Mouse (Mus musculus): ENCODE measurements around the gene Rassf2. TPM values are rescaled to one million over a fixed set of nuclear protein-coding genes. Genes with fewer than 3 reads are reported as not detected.
A peak's percentile ranks its signal among the peaks of the same experiment; 100 is the strongest.

Rassf2 gene
- 32.0 and 37.8 TPM in 2 replicates for total RNA-seq (2014; rRNA removed)
- polyA plus RNA-seq (2015; fragmentation: Nextera tagmentation; extraction: Ambion mirVana): 15.9 and 16.7 TPM in 2 replicates

DNA sequence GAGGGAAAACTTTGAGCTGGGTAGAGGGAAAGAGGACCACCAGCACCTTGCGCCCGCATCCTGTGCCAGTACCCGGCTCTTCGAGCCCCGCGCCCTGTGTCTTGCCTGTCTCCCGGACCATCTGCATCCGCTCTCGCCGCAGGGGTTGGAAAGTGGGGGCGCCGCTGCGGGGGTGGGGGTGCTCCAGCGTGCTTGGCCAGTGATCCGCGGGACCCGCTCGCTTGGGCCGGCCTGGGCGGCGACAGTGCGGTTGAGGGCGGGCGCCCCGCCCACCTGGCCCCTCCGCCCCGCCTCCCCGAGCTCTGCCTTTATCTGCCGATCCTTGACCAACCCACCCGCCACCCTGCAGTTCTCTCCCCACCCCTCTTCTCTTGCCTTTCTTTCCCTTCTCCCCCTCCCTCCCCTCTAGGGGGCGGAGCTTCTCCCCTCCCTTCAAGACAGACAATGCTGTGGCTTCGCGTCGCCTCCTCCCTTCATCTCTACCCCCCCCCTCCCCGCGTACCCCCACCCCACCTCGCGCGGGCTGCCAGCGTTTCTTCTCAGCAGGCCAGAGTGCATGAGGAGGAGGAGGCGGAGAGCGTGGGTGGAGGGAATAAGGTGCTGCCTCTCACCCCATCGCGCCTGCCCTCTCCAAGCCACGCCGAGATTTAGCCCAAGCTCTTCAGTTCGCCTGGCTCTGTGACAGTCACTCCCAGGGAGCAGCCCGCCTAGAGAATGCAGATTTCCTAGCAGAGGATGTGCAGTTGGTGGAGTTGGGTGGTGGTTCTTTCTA is at the start of gene Rassf2:
TSS of gene Rassf2 (minus strand) at position 613 of the 772 bp plus-strand sequence.
- no peaks in the 10 kb centered on the region for H3K36me3 ChIP-seq (ENCODE audit: insufficient read depth, low read length)
- H3K4me3 ChIP-seq (ENCODE audit: low read depth, low read length): peak within 1 kb of the TSS; percentile 54
- H3K9ac ChIP-seq (replicated peaks; ENCODE audit: low read length, poor library complexity, severe bottlenecking): peak within 1 kb of the TSS; percentile 68
- 0% methylated on average over 33 of the region's 48 CpGs for WGBS
- H3K4me1 ChIP-seq (ENCODE audit: insufficient read depth, low read length): peaks cover 8% of the 10 kb centered on the region; the same call in 1 of the 2 replicates
- ATAC-seq (ENCODE audit: low FRiP score) (peak; percentile 86), DNase-seq (ENCODE audit: low spot score) (peak; percentile 95)
- no peaks in the 10 kb centered on the region for H3K27me3 ChIP-seq (ENCODE audit: insufficient read depth, low read length)
- H3K4me2 ChIP-seq (ENCODE audit: low read depth, low read length, poor library complexity, severe bottlenecking): peak within 1 kb of the TSS; percentile 93
- peak within 1 kb of the TSS; percentile 87 for H3K27ac ChIP-seq (ENCODE audit: low read depth, low read length)
- H3K9me3 ChIP-seq (ENCODE audit: low read length): no peaks in the 10 kb centered on the region
- TF ChIP-seq CTCF (IDR thresholded peaks at IDR 0.05): peak; percentile 45

DNA sequence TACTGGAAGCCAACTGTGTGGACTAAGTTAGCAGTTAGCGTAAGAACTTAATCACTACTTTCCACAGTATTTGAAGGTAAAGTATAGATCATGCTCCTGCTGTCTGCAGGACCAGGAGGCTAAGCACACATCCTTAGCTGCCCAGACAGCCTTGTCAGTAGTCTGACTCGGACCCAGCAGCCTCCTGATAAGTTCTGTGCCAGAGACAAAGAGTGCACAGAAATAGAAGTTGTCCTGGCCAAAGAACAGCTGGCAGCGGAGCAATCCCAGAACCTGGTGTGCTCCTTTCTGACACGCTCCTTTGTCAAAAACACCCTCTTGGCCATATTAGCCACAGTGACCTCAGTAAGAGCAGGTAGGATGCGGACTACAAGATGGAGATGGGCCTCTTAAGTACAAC is 49.1 kb upstream of the Rassf2 start:
- TF ChIP-seq CTCF (IDR thresholded peaks at IDR 0.05): no peak
- H3K27ac ChIP-seq (ENCODE audit: low read depth, low read length): no peak overlapping the region
- ATAC-seq (ENCODE audit: low FRiP score): no peak
- H3K4me3 ChIP-seq (ENCODE audit: low read depth, low read length): no peak overlapping the region
- no peaks in the 10 kb centered on the region for H3K4me1 ChIP-seq (ENCODE audit: insufficient read depth, low read length)
- no peaks in the 10 kb centered on the region for H3K9me3 ChIP-seq (ENCODE audit: low read length)
- WGBS: 84% methylated on average over 5 of the region's 5 CpGs
- peaks cover 17% of the 10 kb centered on the region for H3K36me3 ChIP-seq (ENCODE audit: insufficient read depth, low read length)
- DNase-seq (ENCODE audit: low spot score): no peak
- no peak overlapping the region for H3K9ac ChIP-seq (replicated peaks; ENCODE audit: low read length, poor library complexity, severe bottlenecking)
- no peaks in the 10 kb centered on the region for H3K27me3 ChIP-seq (ENCODE audit: insufficient read depth, low read length)
- no peak overlapping the region for H3K4me2 ChIP-seq (ENCODE audit: low read depth, low read length, poor library complexity, severe bottlenecking)

DNA sequence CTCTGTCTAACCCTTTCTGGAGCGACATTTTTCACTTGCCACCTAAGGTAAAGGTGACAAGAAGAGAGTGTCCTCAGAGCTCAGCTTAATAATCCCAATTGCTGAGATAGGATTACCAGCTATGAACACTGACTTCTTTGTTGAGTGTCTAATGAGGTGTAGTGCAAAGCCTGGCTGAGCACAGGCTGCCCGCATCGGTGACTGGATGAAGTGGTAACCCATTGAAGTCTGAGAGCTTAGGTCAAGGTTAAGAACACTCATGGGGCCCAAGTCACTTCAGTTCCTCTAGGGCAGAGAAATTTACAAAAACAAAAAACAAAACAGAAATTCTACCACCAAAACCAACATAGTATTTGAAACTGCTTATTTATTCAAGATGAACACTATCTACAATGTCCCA is 43.0 kb upstream of the Rassf2 start:
- no peaks in the 10 kb centered on the region for H3K9me3 ChIP-seq (ENCODE audit: low read length)
- DNase-seq (ENCODE audit: low spot score) (no peak), ATAC-seq (ENCODE audit: low FRiP score) (no peak)
- no peak overlapping the region for H3K9ac ChIP-seq (replicated peaks; ENCODE audit: low read length, poor library complexity, severe bottlenecking)
- H3K27ac ChIP-seq (ENCODE audit: low read depth, low read length): no peak overlapping the region
- H3K4me2 ChIP-seq (ENCODE audit: low read depth, low read length, poor library complexity, severe bottlenecking): no peak overlapping the region
- no peaks in the 10 kb centered on the region for H3K4me1 ChIP-seq (ENCODE audit: insufficient read depth, low read length)
- H3K4me3 ChIP-seq (ENCODE audit: low read depth, low read length): no peak overlapping the region
- TF ChIP-seq CTCF (IDR thresholded peaks at IDR 0.05): no peak
- H3K36me3 ChIP-seq (ENCODE audit: insufficient read depth, low read length): peaks cover 44% of the 10 kb centered on the region
- WGBS: 69% methylated on average over 3 of the region's 3 CpGs
- no peaks in the 10 kb centered on the region for H3K27me3 ChIP-seq (ENCODE audit: insufficient read depth, low read length)

DNA sequence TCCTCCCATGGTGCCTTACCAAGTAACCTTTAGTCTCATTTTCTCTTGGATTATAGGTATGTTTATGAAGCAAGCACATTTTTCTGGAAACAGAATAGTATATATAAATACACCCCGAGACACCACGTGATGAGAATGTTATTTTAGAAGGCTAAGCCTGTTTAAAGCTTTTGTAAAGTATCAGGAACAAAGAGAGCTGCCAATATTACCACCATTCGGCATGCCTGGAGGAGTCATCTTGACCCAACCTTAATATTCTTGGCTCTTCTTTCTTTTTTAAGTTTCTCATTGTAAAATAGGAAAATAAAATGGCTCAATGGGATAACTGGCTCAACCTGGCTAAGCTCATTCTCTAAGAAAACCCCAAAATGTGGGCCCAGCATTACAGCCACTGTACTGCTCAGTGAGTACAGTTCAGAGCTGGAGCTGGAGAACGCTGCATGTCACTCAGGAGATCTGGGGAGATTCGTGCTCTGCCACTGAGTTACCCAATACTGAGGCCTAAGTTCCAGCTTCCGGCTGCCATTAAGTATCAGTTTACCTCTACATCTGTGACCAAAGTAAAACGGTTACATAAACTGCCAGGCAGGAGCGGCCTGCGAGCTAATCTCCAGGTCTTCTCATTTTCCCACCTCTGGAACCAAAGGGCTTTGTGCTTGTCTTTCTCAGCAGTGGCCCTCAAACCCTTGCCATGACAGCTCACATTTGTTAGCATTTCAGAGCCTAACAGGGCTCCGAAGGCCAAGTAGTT is 40.1 kb upstream of the Rassf2 start:
- Histone ChIP-seq H3K9me3 (ENCODE audit: low read length) (no peaks in the 10 kb centered on the region), H3K36me3 (ENCODE audit: insufficient read depth, low read length) (peaks cover 46% of the 10 kb centered on the region), H3K9ac (replicated peaks; ENCODE audit: low read length, poor library complexity, severe bottlenecking) (no peak overlapping the region), H3K27me3 (ENCODE audit: insufficient read depth, low read length) (no peaks in the 10 kb centered on the region), H3K4me3 (ENCODE audit: low read depth, low read length) (no peak overlapping the region), H3K4me1 (ENCODE audit: insufficient read depth, low read length) (no peaks in the 10 kb centered on the region), H3K27ac (ENCODE audit: low read depth, low read length) (no peak overlapping the region), H3K4me2 (ENCODE audit: low read depth, low read length, poor library complexity, severe bottlenecking) (no peak overlapping the region)
- ATAC-seq (ENCODE audit: low FRiP score): no peak
- TF ChIP-seq CTCF (IDR thresholded peaks at IDR 0.05): no peak
- no peak for DNase-seq (ENCODE audit: low spot score)
- 92% methylated on average over 10 of the region's 10 CpGs for whole genome bisulfite sequencing

DNA sequence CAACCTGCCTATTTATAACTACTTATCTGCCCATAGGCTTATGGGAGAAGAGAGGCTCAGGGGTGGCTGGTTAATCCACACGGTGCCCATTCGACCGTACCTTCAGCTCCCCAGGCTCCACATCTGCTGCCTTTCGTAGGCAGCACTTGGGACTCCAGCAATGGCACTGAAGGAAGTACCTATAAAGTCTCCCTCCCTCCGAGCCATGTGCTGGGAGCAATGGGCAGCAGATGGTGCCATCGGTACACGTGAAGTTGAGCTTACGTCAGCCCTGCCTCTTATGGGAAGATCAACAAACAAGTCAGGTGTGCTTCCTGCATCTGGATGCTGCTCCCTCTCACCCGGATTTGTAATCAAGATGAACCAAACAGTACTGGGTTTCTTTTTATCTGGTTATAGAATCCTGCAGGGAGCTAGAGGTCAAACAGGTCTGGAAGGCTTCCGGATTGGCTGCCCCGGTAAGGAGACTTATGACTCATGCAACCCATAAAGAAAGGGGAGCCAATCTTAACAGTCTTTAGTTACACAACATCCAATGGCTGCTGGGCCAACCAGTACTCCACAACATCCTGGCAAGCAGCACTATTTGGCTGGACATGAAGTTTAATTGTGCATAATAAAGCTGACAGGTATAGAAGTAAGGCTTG is 34.2 kb upstream of the Rassf2 start:
- DNase-seq (ENCODE audit: low spot score): peak; percentile 17
- 82% methylated on average over 11 of the region's 11 CpGs for WGBS
- TF ChIP-seq CTCF (IDR thresholded peaks at IDR 0.05): peak; percentile 22; the same call in 1 of the 2 replicates

More for the DNA sequence above, 34.2 kb upstream of the Rassf2 start:
- no peak overlapping the region for H3K4me3 ChIP-seq (ENCODE audit: low read depth, low read length)
- H3K4me1 ChIP-seq (ENCODE audit: insufficient read depth, low read length): no peaks in the 10 kb centered on the region
- ATAC-seq (ENCODE audit: low FRiP score): no peak
- no peak overlapping the region for H3K27ac ChIP-seq (ENCODE audit: low read depth, low read length)
- peaks cover 49% of the 10 kb centered on the region for H3K36me3 ChIP-seq (ENCODE audit: insufficient read depth, low read length)
- H3K9ac ChIP-seq (replicated peaks; ENCODE audit: low read length, poor library complexity, severe bottlenecking): no peak overlapping the region
- H3K27me3 ChIP-seq (ENCODE audit: insufficient read depth, low read length): no peaks in the 10 kb centered on the region
- H3K9me3 ChIP-seq (ENCODE audit: low read length): no peaks in the 10 kb centered on the region
- H3K4me2 ChIP-seq (ENCODE audit: low read depth, low read length, poor library complexity, severe bottlenecking): no peak overlapping the region

All from midbrain, postnatal 0 days (tissue).